Mouse (Mus musculus): Measurements from ENCODE around the gene Styxl1. TPM values are rescaled to one million over a fixed set of nuclear protein-coding genes. Genes with fewer than 3 reads are reported as not detected.

Gene Styxl1
- polyA plus RNA-seq, 1 experiment from 2014 or later, result 0.18 TPM

GRCm38 (mm10) chr5:135709716-135710115, 68.5 kb downstream of the Styxl1 start:
- Histone ChIP-seq H3K9me3 (no peaks in the 10 kb centered on the region), H3K4me3 (no peak overlapping the region), H3K27me3 (no peaks in the 10 kb centered on the region), H3K27ac (replicated peaks) (no peak overlapping the region), H3K36me3 (peaks cover 38% of the 10 kb centered on the region), H3K9ac (replicated peaks) (no peak overlapping the region), H3K4me2 (replicated peaks) (no peak overlapping the region), H3K4me1 (peaks cover 4% of the 10 kb centered on the region; the same call in 1 of the 2 replicates)
- no peak for ATAC-seq (ENCODE audit: low FRiP score, low read depth)
- 97% methylated on average over 5 of the region's 5 CpGs for WGBS

GRCm38 (mm10) chr5:135707855-135708254, 70.3 kb downstream of the Styxl1 start:
- peaks cover 38% of the 10 kb centered on the region for H3K36me3 ChIP-seq
- 70% methylated on average over 1 of the region's 1 CpGs for WGBS
- no peak overlapping the region for H3K4me3 ChIP-seq

DNA sequence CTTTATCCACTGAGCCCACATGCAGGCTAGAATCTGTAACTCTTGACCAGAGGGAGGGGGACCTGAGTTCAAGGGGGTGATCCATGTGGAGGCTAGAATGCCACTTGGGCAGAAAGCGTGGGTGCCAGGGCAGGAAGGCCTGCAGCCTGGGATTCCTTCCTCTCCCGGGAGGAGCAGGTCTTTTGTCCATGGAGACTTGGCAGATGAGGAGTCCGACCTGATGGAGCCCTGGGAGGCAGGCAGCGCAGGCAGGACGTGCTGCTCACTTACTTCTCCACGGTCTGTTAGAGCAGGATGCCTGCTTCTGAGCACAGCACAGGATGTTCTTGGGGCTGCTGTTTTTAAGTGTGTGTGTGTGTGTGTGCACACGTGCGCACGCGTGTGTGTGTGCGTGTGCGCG, 71.1 kb downstream of the Styxl1 start:
- H3K27ac ChIP-seq (replicated peaks), result no peak overlapping the region
- H3K4me1 ChIP-seq, result peaks cover 3% of the 10 kb centered on the region; the same call in 1 of the 2 replicates
- no peak for ATAC-seq (ENCODE audit: low FRiP score, low read depth)
- 94% methylated on average over 13 of the region's 13 CpGs for WGBS
- H3K36me3 ChIP-seq, result peaks cover 38% of the 10 kb centered on the region
- no peak overlapping the region for H3K9ac ChIP-seq (replicated peaks)
- H3K4me3 ChIP-seq, result no peak overlapping the region
- no peaks in the 10 kb centered on the region for H3K9me3 ChIP-seq
- no peak overlapping the region for H3K4me2 ChIP-seq (replicated peaks)
- H3K27me3 ChIP-seq, result no peaks in the 10 kb centered on the region

More at GRCm38 (mm10) chr5:135707855-135708254, 70.3 kb downstream of the Styxl1 start:
- no peak overlapping the region for H3K4me2 ChIP-seq (replicated peaks)
- no peak for ATAC-seq (ENCODE audit: low FRiP score, low read depth)
- H3K27me3 ChIP-seq, result no peaks in the 10 kb centered on the region
- no peaks in the 10 kb centered on the region for H3K9me3 ChIP-seq
- 0 out of 2 replicates have a peak overlapping the region, but pooled peaks have one; percentile 15 for H3K27ac ChIP-seq (replicated peaks)
- no peak overlapping the region for H3K9ac ChIP-seq (replicated peaks)
- peaks cover 7% of the 10 kb centered on the region; the same call in 1 of the 2 replicates for H3K4me1 ChIP-seq

- no peaks in the 10 kb centered on the region for H3K9me3 ChIP-seq
- no peaks in the 10 kb centered on the region for H3K27me3 ChIP-seq
- H3K27ac ChIP-seq (replicated peaks), result no peak overlapping the region
- H3K4me2 ChIP-seq (replicated peaks), result no peak overlapping the region
- H3K4me1 ChIP-seq, result peaks cover 3% of the 10 kb centered on the region; the same call in 1 of the 2 replicates
- H3K9ac ChIP-seq (replicated peaks), result no peak overlapping the region
- H3K36me3 ChIP-seq, result peaks cover 55% of the 10 kb centered on the region
- no peak overlapping the region for H3K4me3 ChIP-seq
- WGBS, result 93% methylated on average over 4 of the region's 4 CpGs
- ATAC-seq (ENCODE audit: low FRiP score, low read depth), result no peak
Observed at GRCm38 (mm10) chr5:135705383-135705782, 72.8 kb downstream of the Styxl1 start.

DNA sequence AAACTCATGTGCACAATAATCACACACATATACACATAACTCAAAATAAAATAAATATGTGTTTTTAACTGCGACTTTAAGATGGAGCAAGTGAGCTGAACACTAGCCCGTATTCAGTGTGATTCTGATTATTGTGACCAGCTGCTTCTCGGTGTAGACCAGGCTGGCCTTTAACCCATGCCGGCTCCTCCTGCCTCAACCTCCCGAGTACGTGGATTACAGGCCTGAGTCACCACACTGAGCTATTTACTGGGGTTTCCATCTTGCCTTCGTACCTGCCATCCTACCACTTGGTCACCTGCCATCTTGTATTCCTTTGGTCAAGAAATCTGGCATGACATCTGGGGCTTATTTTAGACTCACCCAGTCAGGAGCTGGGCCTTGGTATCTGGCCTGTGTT, 74.8 kb downstream of the Styxl1 start:
- H3K4me1 ChIP-seq, result peaks cover 3% of the 10 kb centered on the region; the same call in 1 of the 2 replicates
- H3K9ac ChIP-seq (replicated peaks), result no peak overlapping the region
- no peak overlapping the region for H3K27ac ChIP-seq (replicated peaks)
- no peak for ATAC-seq (ENCODE audit: low FRiP score, low read depth)
- no peak overlapping the region for H3K4me3 ChIP-seq
- 94% methylated on average over 7 of the region's 7 CpGs for WGBS
- no peaks in the 10 kb centered on the region for H3K9me3 ChIP-seq
- no peaks in the 10 kb centered on the region for H3K27me3 ChIP-seq
- peaks cover 57% of the 10 kb centered on the region for H3K36me3 ChIP-seq
- H3K4me2 ChIP-seq (replicated peaks), result no peak overlapping the region

- H3K9ac ChIP-seq (replicated peaks), result no peak overlapping the region
- WGBS, result 75% methylated on average over 15 of the region's 15 CpGs
- no peak for ATAC-seq (ENCODE audit: low FRiP score, low read depth)
Observed at GRCm38 (mm10) chr5:135702682-135703192, 75.4 kb downstream of the Styxl1 start.

GRCm38 (mm10) chr5:135702190-135702589, 76.0 kb downstream of the Styxl1 start:
- no peak for ATAC-seq (ENCODE audit: low FRiP score, low read depth)
- no peak overlapping the region for H3K4me2 ChIP-seq (replicated peaks)
- H3K4me1 ChIP-seq, result peaks cover 3% of the 10 kb centered on the region; the same call in 1 of the 2 replicates
- no peak overlapping the region for H3K27ac ChIP-seq (replicated peaks)
- H3K36me3 ChIP-seq, result peaks cover 45% of the 10 kb centered on the region
- no peak overlapping the region for H3K9ac ChIP-seq (replicated peaks)
- no peak overlapping the region for H3K4me3 ChIP-seq
- no peaks in the 10 kb centered on the region for H3K27me3 ChIP-seq
- WGBS, result 93% methylated on average over 6 of the region's 6 CpGs
- no peaks in the 10 kb centered on the region for H3K9me3 ChIP-seq

More at GRCm38 (mm10) chr5:135702682-135703192, 75.4 kb downstream of the Styxl1 start:
- Histone ChIP-seq H3K36me3 (peaks cover 50% of the 10 kb centered on the region), H3K27ac (replicated peaks) (no peak overlapping the region), H3K27me3 (no peaks in the 10 kb centered on the region), H3K9me3 (no peaks in the 10 kb centered on the region), H3K4me1 (peaks cover 3% of the 10 kb centered on the region; the same call in 1 of the 2 replicates), H3K4me2 (replicated peaks) (no peak overlapping the region), H3K4me3 (no peak overlapping the region)

GRCm38 (mm10) chr5:135701601-135702000, 76.6 kb downstream of the Styxl1 start:
- 97% methylated on average over 4 of the region's 4 CpGs for WGBS
- H3K27me3 ChIP-seq, result no peaks in the 10 kb centered on the region
- ATAC-seq (ENCODE audit: low FRiP score, low read depth), result no peak
- no peak overlapping the region for H3K9ac ChIP-seq (replicated peaks)
- peaks cover 3% of the 10 kb centered on the region; the same call in 1 of the 2 replicates for H3K4me1 ChIP-seq
- H3K4me3 ChIP-seq, result no peak overlapping the region
- H3K27ac ChIP-seq (replicated peaks), result no peak overlapping the region
- H3K4me2 ChIP-seq (replicated peaks), result no peak overlapping the region
- no peaks in the 10 kb centered on the region for H3K9me3 ChIP-seq
- H3K36me3 ChIP-seq, result peaks cover 39% of the 10 kb centered on the region

DNA sequence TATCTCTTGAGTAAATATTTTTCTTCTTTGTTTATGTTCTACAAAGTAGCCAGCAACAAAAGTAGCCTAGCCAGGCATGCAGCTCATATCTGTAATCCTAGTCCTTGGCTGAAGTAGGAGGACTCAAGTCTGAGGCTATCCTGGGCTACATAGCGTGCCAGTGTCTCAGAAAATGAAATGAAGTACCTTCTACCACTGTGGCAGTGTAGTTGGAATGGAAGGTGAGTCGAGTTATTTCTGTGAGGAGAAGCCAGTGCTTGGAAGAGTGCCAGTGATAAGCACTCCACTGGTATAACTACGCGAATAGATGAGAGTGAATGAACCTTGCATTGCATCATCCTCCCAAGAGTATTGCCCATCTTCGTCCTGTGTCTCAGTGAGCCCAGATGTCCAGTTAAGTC, 80.5 kb downstream of the Styxl1 start:
- Histone ChIP-seq H3K4me1 (0 out of 2 replicates have a peak, but pooled peaks cover 2% of the 10 kb centered on the region), H3K9me3 (no peaks in the 10 kb centered on the region), H3K4me2 (replicated peaks) (no peak overlapping the region), H3K36me3 (peaks cover 33% of the 10 kb centered on the region), H3K9ac (replicated peaks) (no peak overlapping the region), H3K27ac (replicated peaks) (no peak overlapping the region), H3K27me3 (no peaks in the 10 kb centered on the region), H3K4me3 (no peak overlapping the region)
- WGBS, result 94% methylated on average over 5 of the region's 5 CpGs
- ATAC-seq (ENCODE audit: low FRiP score, low read depth), result no peak

Small RNA genes within 50 kb of the gene (microRNA-seq; reads per million reads assigned to microRNA genes)
- not detected for gene Mir7034

Other genes starting within 250 kb of the Styxl1 start
- 68.4 and 69.7 TPM in 2 replicates for gene Hip1, start 233.3 kb downstream of the Styxl1 start, polyA plus RNA-seq (2016; fragmentation: Nextera tagmentation; extraction: Ambion mirVana)
- not detected in 2 replicates for gene Ccl26, start 214.8 kb downstream of the Styxl1 start, polyA plus RNA-seq (2016; fragmentation: Nextera tagmentation; extraction: Ambion mirVana)
- gene Ccl24, start 205.3 kb downstream of the Styxl1 start, polyA plus RNA-seq (2016; fragmentation: Nextera tagmentation; extraction: Ambion mirVana), result 4.7 and 4.8 TPM in 2 replicates
- 60.2 and 64.6 TPM in 2 replicates for gene Rhbdd2, start 145.8 kb downstream of the Styxl1 start, polyA plus RNA-seq (2016; fragmentation: Nextera tagmentation; extraction: Ambion mirVana)
- gene Por, start 108.4 kb downstream of the Styxl1 start, polyA plus RNA-seq (2016; fragmentation: Nextera tagmentation; extraction: Ambion mirVana), result 141 and 145 TPM in 2 replicates
- gene Tmem120a, start 33.9 kb downstream of the Styxl1 start, polyA plus RNA-seq (2016; fragmentation: Nextera tagmentation; extraction: Ambion mirVana), result 58.3 and 65.3 TPM in 2 replicates
- 526 and 540 TPM in 2 replicates for gene Mdh2, start 95 bp upstream of the Styxl1 start, polyA plus RNA-seq (2016; fragmentation: Nextera tagmentation; extraction: Ambion mirVana)
- 72.1 and 73.3 TPM in 2 replicates for gene Srrm3, start 28.5 kb upstream of the Styxl1 start, polyA plus RNA-seq (2016; fragmentation: Nextera tagmentation; extraction: Ambion mirVana)
- 15.7 and 20.3 TPM in 2 replicates for gene Hspb1, start 109.5 kb upstream of the Styxl1 start, polyA plus RNA-seq (2016; fragmentation: Nextera tagmentation; extraction: Ambion mirVana)
- gene Ywhag, start 156.2 kb upstream of the Styxl1 start, polyA plus RNA-seq (2016; fragmentation: Nextera tagmentation; extraction: Ambion mirVana), result 457 and 466 TPM in 2 replicates
- 0.82 and 2.2 TPM in 2 replicates for gene Ssc4d, start 196.1 kb upstream of the Styxl1 start, polyA plus RNA-seq (2016; fragmentation: Nextera tagmentation; extraction: Ambion mirVana)
- not detected in 2 replicates for gene Zp3, start 201.7 kb upstream of the Styxl1 start, polyA plus RNA-seq (2016; fragmentation: Nextera tagmentation; extraction: Ambion mirVana)
- 30.0 and 30.7 TPM in 2 replicates for gene Dtx2, start 216.4 kb upstream of the Styxl1 start, polyA plus RNA-seq (2016; fragmentation: Nextera tagmentation; extraction: Ambion mirVana)